Mouse (Mus musculus) left cerebral cortex, adult 18-20 months (tissue): ENCODE data around the gene Dync1i1. TPM values are rescaled to one million over a fixed set of nuclear protein-coding genes. Genes with fewer than 3 reads are reported as not detected.

ENCODE experiments used
- DNase-seq, 2 experiments: peaks; one replicate each; pipeline ENCODE4 v3.0.0; 2021 to 2022; ENCODE audit warnings: low spot score in 2 of 2, mixed read lengths in 1 of 2
- total RNA-seq, 2 experiments: library from RNA; stranded (reverse); gene quantifications; 2 replicates each; pipeline ENCODE4 v1.2.3; 2021

Dync1i1 gene
- total RNA-seq, 2 experiments from 2014 or later, result 124 to 135 TPM

- no peak for DNase-seq
Observed at GRCm38 (mm10) chr6:6046729-6047424, 321.4 kb downstream of the Dync1i1 start.

- DNase-seq, result no peak
Observed at GRCm38 (mm10) chr6:6052696-6053095, 327.3 kb downstream of the Dync1i1 start.

GRCm38 (mm10) chr6:6053946-6054345, 328.5 kb downstream of the Dync1i1 start:
- no peak for DNase-seq

- DNase-seq, result no peak
Observed at GRCm38 (mm10) chr6:6058548-6058947, 333.1 kb downstream of the Dync1i1 start.

GRCm38 (mm10) chr6:6067201-6067600, 341.8 kb downstream of the Dync1i1 start:
- no peak for DNase-seq

GRCm38 (mm10) chr6:6070015-6070414, 344.6 kb downstream of the Dync1i1 start:
- DNase-seq, result no peak

- no peak for DNase-seq
Observed at GRCm38 (mm10) chr6:6071038-6071437, 345.6 kb downstream of the Dync1i1 start.

GRCm38 (mm10) chr6:6075940-6076447, 350.6 kb downstream of the Dync1i1 start:
- no peak for DNase-seq

- no peak for DNase-seq
Observed at GRCm38 (mm10) chr6:6077234-6077633, 351.8 kb downstream of the Dync1i1 start.

Other genes starting within 250 kb of the Dync1i1 start
- gene Pdk4, start 229.3 kb upstream of the Dync1i1 start, total RNA-seq, result 10 to 100 TPM; 14.5 to 14.6 TPM